Mouse (Mus musculus) C2C12 (cell line): ENCODE results near the gene Gm11568.
"Not testable (repeated sequence)": the region's sequence is repeated elsewhere in the genome, so short reads cannot be mapped to it uniquely, and the experiment has no call there.

Experiments used
- CTCF ChIP-seq: IDR thresholded peaks from one replicate; pipeline ENCODE4 v1.5.1; 2011; ENCODE audit not compliant: control insufficient read depth, insufficient read depth, insufficient read length
- MAX ChIP-seq: IDR thresholded peaks from one replicate; pipeline ENCODE4 v1.6.1; 2011; ENCODE audit warnings: mild to moderate bottlenecking, control low read depth
- USF1 ChIP-seq: IDR thresholded peaks from one replicate; pipeline ENCODE4 v1.6.1; 2011; ENCODE audit warnings: low read depth, mild to moderate bottlenecking, control low read depth, moderate library complexity

GRCm38 (mm10) chr11:99864176-99864575, 6.5 kb downstream of the Gm11568 start, which contains the start of gene Gm11559:
- TF ChIP-seq CTCF, USF1, MAX: not testable (repeated sequence)
